Mouse (Mus musculus) embryonic fibroblast, embryonic 13.5 days (primary cell): Measurements from ENCODE around the gene Fuz.

ENCODE experiments used
- CTCF ChIP-seq: IDR thresholded peaks from 2 replicates; pipeline ENCODE4 v1.5.1; 2011; ENCODE audit warnings: mild to moderate bottlenecking, control low read depth, low read length, moderate library complexity, borderline replicate concordance; ENCODE audit not compliant: insufficient read depth
- POLR2A ChIP-seq: IDR thresholded peaks from 2 replicates; pipeline ENCODE4 v1.6.1; 2011; ENCODE audit warnings: low read depth, mild to moderate bottlenecking, control low read depth, low read length, moderate library complexity

GRCm38 (mm10) chr7:44860576-44861428 lies 35.1 kb upstream of the Fuz start:
- TF ChIP-seq POLR2A (no peak), CTCF (peak; percentile 98)
